Mouse (Mus musculus): Measurements from ENCODE around the gene Pdlim5. TPM values are rescaled to one million over a fixed set of nuclear protein-coding genes. Genes with fewer than 3 reads are reported as not detected.
A peak's percentile ranks its signal among the peaks of the same experiment; 100 is the strongest.

The Pdlim5 gene
- total RNA-seq, 1 experiment from 2014 or later: 64.5 TPM

GRCm38 (mm10) chr3:142339440-142340251 lies 55.9 kb downstream of the Pdlim5 start:
- DNase-seq: no peak

GRCm38 (mm10) chr3:142338058-142338457 lies 57.4 kb downstream of the Pdlim5 start:
- no peak for DNase-seq

GRCm38 (mm10) chr3:142334496-142334895 lies 61.0 kb downstream of the Pdlim5 start:
- no peak for DNase-seq

DNA sequence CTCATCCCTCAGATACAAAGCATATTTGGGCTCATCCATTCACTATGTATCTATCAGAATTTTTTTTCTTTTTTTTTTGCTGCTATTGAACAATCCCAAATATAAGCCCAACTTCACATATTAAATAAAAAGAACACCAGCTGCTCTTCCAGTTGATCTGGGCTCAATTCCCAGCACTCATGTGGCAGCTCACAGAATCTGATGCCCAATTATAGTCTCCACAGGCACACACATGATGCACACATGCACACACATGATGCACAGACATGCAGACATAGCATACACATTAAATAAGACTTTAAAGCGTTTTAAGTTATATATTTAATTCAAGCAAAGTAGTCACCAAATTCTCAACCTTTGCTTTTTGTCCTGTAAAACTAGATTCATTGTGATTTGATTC lies 62.0 kb downstream of the Pdlim5 start:
- DNase-seq: no peak

GRCm38 (mm10) chr3:142332716-142333115 lies 62.8 kb downstream of the Pdlim5 start:
- no peak for DNase-seq

DNA sequence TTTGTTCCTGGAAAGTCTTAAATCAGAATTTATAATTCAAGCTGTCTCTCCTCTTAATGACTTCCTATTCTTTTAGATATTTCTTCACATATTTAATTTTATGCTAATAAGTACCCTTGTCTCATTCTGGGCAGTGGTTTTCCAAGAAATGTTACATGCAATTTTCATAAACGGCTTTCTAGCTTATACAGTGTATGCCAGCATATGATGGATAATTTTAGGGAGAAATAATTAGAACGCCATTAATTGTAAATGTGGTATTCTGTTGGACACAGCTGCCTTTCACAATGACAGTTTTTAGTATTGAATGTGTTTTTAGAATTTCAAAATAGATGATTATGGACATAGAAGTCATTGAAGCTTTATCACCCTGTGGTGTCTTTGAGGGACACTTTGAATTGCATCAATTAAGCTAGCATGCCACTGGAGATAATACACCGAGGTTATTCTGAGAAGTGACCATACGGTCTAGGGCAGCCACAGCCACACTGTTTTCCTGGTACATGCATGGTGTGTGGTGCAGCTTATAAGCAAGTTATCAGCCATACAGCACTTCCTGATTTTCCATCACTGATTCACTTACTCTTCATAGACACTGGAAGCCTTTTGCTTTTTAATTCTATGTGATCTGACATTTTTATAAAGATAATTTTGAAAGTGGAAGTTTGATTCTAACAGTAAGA lies 63.5 kb downstream of the Pdlim5 start:
- no peak for DNase-seq

- no peak for DNase-seq
Measured at GRCm38 (mm10) chr3:142330425-142330824, 65.1 kb downstream of the Pdlim5 start.

- DNase-seq: no peak
Measured at GRCm38 (mm10) chr3:142323592-142323991, 71.9 kb downstream of the Pdlim5 start.

DNA sequence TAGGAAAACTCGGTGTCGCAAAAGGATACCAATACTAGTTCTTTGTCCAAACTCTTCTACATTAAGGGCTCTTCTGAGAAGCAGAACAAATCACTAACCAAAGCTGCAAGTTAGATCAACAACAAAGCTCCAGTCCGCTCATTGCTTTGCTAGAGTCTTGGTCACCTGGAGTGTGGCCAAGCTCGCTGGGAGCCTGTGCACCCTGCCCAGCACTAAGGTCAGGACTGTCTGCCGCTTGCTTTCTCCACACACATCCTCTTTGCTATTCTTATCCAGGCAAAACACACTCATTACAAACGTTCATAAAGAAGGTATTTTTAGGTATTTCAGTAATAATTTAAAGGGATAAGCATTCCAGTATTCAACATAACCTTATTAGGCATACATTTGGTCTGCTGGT lies 73.6 kb downstream of the Pdlim5 start:
- peak; percentile 84 for DNase-seq

- DNase-seq: peak; percentile 54
Measured at GRCm38 (mm10) chr3:142318147-142318546, 77.3 kb downstream of the Pdlim5 start.

GRCm38 (mm10) chr3:142316138-142316740 lies 79.3 kb downstream of the Pdlim5 start:
- DNase-seq: no peak

- DNase-seq: no peak
Measured at GRCm38 (mm10) chr3:142311075-142311474, 84.4 kb downstream of the Pdlim5 start.

- no peak for DNase-seq
Measured at GRCm38 (mm10) chr3:142310446-142310845, 85.0 kb downstream of the Pdlim5 start.

DNA sequence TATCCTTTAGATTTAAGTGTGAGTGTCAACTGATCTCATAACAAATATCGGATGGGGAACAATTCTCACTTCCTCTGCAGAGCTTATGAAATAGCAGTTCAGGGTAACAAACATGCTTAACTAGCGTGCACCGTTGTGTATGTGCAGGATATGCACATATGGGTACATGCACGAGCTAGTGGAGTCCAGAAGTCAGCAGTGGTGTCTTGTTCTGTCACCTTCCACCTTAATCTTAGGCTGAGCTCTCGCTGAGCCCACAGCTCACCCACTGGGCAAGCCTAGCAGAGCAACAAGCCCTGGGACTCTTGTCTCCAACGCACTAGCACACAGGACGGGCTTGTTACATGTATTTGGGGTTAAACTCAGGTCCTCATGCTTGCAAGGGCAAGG lies 100.2 kb downstream of the Pdlim5 start:
- DNase-seq: no peak

GRCm38 (mm10) chr3:142294616-142295286 lies 100.7 kb downstream of the Pdlim5 start:
- no peak for DNase-seq

- no peak for DNase-seq
Measured at GRCm38 (mm10) chr3:142293561-142293960, 101.9 kb downstream of the Pdlim5 start.

DNA sequence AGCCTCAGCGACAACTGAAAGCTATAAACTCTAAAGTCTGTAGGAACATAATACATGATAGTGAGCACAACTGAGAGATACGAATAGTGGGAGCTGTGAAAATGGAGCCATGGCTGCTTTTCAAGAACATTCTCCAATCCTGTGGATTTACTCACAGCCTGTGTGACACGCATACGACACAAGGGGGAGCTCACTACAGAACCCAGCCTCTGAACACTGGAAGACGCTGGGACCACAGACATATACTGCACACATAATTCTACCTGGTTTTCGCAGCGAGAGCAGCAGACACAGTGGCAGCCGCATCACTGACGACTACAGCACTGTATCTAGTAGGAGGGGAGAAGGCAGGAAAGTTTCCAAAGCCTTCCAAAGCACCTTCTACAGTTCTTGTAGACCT lies 112.8 kb downstream of the Pdlim5 start:
- DNase-seq: peak; percentile 43

DNA sequence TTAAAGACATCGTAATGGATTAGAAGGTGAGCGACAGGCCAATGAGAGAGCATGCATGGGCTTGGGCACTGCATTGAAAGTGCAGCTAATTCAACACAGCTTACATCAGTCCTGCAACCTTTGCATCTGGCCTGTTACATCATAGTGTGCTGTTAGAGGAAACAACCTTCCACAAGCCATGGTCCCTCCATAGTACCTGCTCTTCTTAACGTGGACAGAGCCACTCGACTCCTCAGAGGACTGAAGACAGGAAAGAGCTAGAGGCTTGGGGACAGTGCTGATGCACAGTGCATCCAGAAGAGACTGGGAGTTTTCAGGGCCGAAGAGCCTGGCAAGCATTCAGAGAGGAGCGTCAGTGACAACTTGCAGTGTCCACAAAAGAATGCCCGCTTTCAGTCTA lies 113.8 kb downstream of the Pdlim5 start:
- DNase-seq: no peak

GRCm38 (mm10) chr3:142281093-142281445 lies 114.4 kb downstream of the Pdlim5 start:
- no peak for DNase-seq

GRCm38 (mm10) chr3:142280366-142281092 lies 115.0 kb downstream of the Pdlim5 start:
- DNase-seq: no peak

GRCm38 (mm10) chr3:142279011-142279410 lies 116.5 kb downstream of the Pdlim5 start:
- DNase-seq: no peak

- no peak for DNase-seq
Measured at GRCm38 (mm10) chr3:142276506-142276905, 119.0 kb downstream of the Pdlim5 start.

Data from adrenal gland, postnatal 25 days (tissue).